Mouse (Mus musculus): ENCODE results near the gene Nqo1. TPM values are rescaled to one million over a fixed set of nuclear protein-coding genes. Genes with fewer than 3 reads are reported as not detected.

Nqo1 gene
- total RNA-seq, 1 experiment, result 12.7 TPM

DNA sequence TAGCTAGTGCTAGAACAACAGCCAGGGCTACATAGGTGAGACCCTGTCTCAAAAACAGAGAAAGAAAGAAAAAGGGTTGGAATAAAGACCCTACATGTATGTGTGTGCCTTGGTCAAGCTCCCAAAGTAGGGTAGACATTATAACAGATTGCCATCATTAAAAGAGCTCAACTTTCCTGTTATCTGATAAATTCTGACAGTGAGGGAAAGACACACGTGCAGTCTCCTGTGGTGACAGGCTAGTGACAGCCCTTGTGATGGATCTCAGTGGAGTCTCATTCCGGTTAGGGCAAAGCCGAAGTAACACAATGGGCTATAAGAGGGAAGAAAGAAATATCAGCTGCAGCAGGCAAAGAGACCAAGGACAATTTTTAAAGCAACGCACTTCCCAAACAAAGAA is 1.1 kb upstream of the Nqo1 start:
- H3K4me1 ChIP-seq (ENCODE audit: control insufficient read depth in 2 of 2, insufficient read depth in 2 of 2, low read length in 2 of 2, poor library complexity in 1 of 2), result peaks cover 4 to 24% of the 10 kb centered on the region in 2 experiments; a peak in 3 of 4 replicates
- in situ Hi-C loops (cut with MboI; ENCODE audit: low sequenced_read_pairs in 2 of 2, unreplicated experiment in 2 of 2), result no loop called here
- peak overlapping the region; percentile 67 for H3K27ac ChIP-seq (ENCODE audit: insufficient read depth, low read depth, low read length, poor library complexity, severe bottlenecking)
- peak overlapping the region; percentile 61; the same call in 1 of the 2 replicates for H3K9ac ChIP-seq (ENCODE audit: insufficient read depth, low read depth, low read length, poor library complexity, severe bottlenecking)
- TF ChIP-seq MAFK (IDR thresholded peaks at IDR 0.05; ENCODE audit: insufficient read depth, low read depth, low read length) (no peak), HCFC1 (IDR thresholded peaks at IDR 0.05; ENCODE audit: borderline replicate concordance, insufficient read depth, low read length) (no peak), ZC3H11A (IDR thresholded peaks at IDR 0.05; ENCODE audit: borderline replicate concordance, low read depth, low read length) (no peak), CHD2 (IDR thresholded peaks at IDR 0.05; ENCODE audit: low read depth, low read length) (no peak), ZNF384 (IDR thresholded peaks at IDR 0.05; ENCODE audit: low read depth, low read length) (no peak)
- H3K4me3 ChIP-seq (ENCODE audit: insufficient read depth in 1 of 2, low read depth in 1 of 2, low read length in 2 of 2, poor library complexity in 1 of 2, severe bottlenecking in 1 of 2), result peak overlapping the region; percentile 34 to 49; a peak in 1 of 4 replicates
- no peaks in the 10 kb centered on the region for H3K9me3 ChIP-seq (ENCODE audit: control insufficient read depth, insufficient read depth, low read depth, low read length)
- no peak for DNase-seq (ENCODE audit: low read depth, low spot score)
- no peaks in the 10 kb centered on the region for H3K36me3 ChIP-seq (ENCODE audit: control insufficient read depth, insufficient read depth, low read length, poor library complexity, severe bottlenecking)

DNA sequence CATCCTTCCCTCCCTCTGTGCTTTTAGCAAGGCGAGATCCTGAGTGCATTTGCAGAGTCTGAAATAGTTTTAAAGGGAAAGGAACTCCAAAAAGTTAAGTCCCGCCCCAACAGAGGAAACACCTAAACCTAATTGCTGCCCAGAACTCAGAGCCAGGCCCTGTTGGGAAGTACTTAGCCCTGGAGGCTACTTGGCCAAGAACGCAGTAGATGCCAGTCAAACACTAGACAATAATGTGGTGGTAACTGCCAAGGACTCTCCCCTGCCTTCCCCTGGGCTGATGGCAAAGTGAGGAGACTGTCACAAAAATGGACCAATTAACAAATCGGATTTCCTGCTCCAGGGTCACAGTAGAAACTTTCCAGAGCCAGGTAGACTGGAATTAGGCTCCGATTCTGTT is 1.1 kb downstream of the Nqo1 start:
- Histone ChIP-seq H3K9ac (ENCODE audit: insufficient read depth, low read depth, low read length, poor library complexity, severe bottlenecking) (no peak overlapping the region), H3K27ac (ENCODE audit: insufficient read depth, low read depth, low read length, poor library complexity, severe bottlenecking) (no peak overlapping the region), H3K36me3 (ENCODE audit: control insufficient read depth, insufficient read depth, low read length, poor library complexity, severe bottlenecking) (no peaks in the 10 kb centered on the region), H3K9me3 (ENCODE audit: control insufficient read depth, insufficient read depth, low read depth, low read length) (no peaks in the 10 kb centered on the region), H3K4me3 (ENCODE audit: insufficient read depth in 1 of 2, low read depth in 1 of 2, low read length in 2 of 2, poor library complexity in 1 of 2, severe bottlenecking in 1 of 2) (no peak overlapping the region), H3K4me1 (ENCODE audit: control insufficient read depth in 2 of 2, insufficient read depth in 2 of 2, low read length in 2 of 2, poor library complexity in 1 of 2) (peaks cover 2 to 23% of the 10 kb centered on the region in 2 experiments; a peak in 2 of 4 replicates)
- no peak for DNase-seq (ENCODE audit: low read depth, low spot score)
- no peak for TF ChIP-seq ZC3H11A (IDR thresholded peaks at IDR 0.05; ENCODE audit: borderline replicate concordance, low read depth, low read length)
- TF ChIP-seq ZNF384 (IDR thresholded peaks at IDR 0.05; ENCODE audit: low read depth, low read length), result no peak
- TF ChIP-seq HCFC1 (IDR thresholded peaks at IDR 0.05; ENCODE audit: borderline replicate concordance, insufficient read depth, low read length), result no peak
- TF ChIP-seq CHD2 (IDR thresholded peaks at IDR 0.05; ENCODE audit: low read depth, low read length), result no peak
- no peak for TF ChIP-seq MAFK (IDR thresholded peaks at IDR 0.05; ENCODE audit: insufficient read depth, low read depth, low read length)
- in situ Hi-C loops (cut with MboI; ENCODE audit: low sequenced_read_pairs in 2 of 2, unreplicated experiment in 2 of 2), result no loop called here

DNA sequence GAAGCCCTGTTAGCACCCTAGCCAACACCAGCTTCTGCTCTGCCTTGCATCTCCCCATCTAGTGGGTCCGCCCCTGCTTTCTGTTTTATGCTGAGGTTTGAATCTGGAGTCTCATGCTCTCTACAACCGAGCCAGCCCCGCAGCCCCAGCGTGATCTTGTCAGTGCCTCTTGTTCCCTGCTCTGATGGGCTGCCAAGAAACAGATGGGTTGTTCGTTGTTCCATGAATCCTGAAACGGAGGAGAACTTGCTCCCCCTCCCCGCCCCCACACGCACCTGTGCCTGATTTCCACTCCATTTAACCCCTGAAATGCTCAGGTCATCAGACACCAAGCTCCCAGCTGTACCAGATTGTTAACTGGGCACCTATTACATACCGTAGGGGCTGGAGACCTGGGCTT is 3.5 kb downstream of the Nqo1 start:
- H3K9me3 ChIP-seq (ENCODE audit: control insufficient read depth, insufficient read depth, low read depth, low read length), result no peaks in the 10 kb centered on the region
- H3K4me1 ChIP-seq (ENCODE audit: control insufficient read depth in 2 of 2, insufficient read depth in 2 of 2, low read length in 2 of 2, poor library complexity in 1 of 2), result peaks cover 2 to 16% of the 10 kb centered on the region in 2 experiments; a peak in 2 of 4 replicates
- no peaks in the 10 kb centered on the region for H3K36me3 ChIP-seq (ENCODE audit: control insufficient read depth, insufficient read depth, low read length, poor library complexity, severe bottlenecking)
- no peak overlapping the region for H3K27ac ChIP-seq (ENCODE audit: insufficient read depth, low read depth, low read length, poor library complexity, severe bottlenecking)
- TF ChIP-seq ZC3H11A (IDR thresholded peaks at IDR 0.05; ENCODE audit: borderline replicate concordance, low read depth, low read length), result no peak
- no peak for TF ChIP-seq MAFK (IDR thresholded peaks at IDR 0.05; ENCODE audit: insufficient read depth, low read depth, low read length)
- TF ChIP-seq CHD2 (IDR thresholded peaks at IDR 0.05; ENCODE audit: low read depth, low read length), result no peak
- TF ChIP-seq HCFC1 (IDR thresholded peaks at IDR 0.05; ENCODE audit: borderline replicate concordance, insufficient read depth, low read length), result no peak
- no peak for TF ChIP-seq ZNF384 (IDR thresholded peaks at IDR 0.05; ENCODE audit: low read depth, low read length)
- in situ Hi-C loops (cut with MboI; ENCODE audit: low sequenced_read_pairs in 2 of 2, unreplicated experiment in 2 of 2), result no loop called here
- no peak for DNase-seq (ENCODE audit: low read depth, low spot score)
- no peak overlapping the region for H3K9ac ChIP-seq (ENCODE audit: insufficient read depth, low read depth, low read length, poor library complexity, severe bottlenecking)
- H3K4me3 ChIP-seq (ENCODE audit: insufficient read depth in 1 of 2, low read depth in 1 of 2, low read length in 2 of 2, poor library complexity in 1 of 2, severe bottlenecking in 1 of 2), result no peak overlapping the region

DNA sequence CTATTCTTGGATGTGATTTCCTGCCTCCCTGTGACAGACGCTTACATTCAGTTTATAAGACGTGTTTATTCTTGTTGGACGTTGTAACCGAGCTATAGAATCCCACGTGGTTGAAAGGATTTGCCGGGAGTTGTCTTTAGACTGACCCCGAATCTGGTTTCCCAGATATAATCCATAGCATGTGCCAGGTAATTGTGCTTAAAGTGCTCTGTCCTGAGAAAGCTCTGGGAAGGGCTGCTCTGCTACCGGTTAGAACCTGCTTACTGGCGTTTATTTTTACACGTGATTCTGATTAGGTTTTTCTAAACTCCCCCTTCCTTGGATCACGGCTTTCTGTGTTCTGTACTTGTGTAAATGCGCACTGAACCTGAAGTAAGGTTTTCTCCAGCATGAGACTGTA is 5.3 kb downstream of the Nqo1 start:
- no peak for DNase-seq (ENCODE audit: low read depth, low spot score)
- no peak overlapping the region for H3K27ac ChIP-seq (ENCODE audit: insufficient read depth, low read depth, low read length, poor library complexity, severe bottlenecking)
- no peaks in the 10 kb centered on the region for H3K9me3 ChIP-seq (ENCODE audit: control insufficient read depth, insufficient read depth, low read depth, low read length)
- in situ Hi-C loops (cut with MboI; ENCODE audit: low sequenced_read_pairs in 2 of 2, unreplicated experiment in 2 of 2), result no loop called here
- H3K36me3 ChIP-seq (ENCODE audit: control insufficient read depth, insufficient read depth, low read length, poor library complexity, severe bottlenecking), result no peaks in the 10 kb centered on the region
- peaks cover 2 to 16% of the 10 kb centered on the region in 2 experiments; a peak in 2 of 4 replicates for H3K4me1 ChIP-seq (ENCODE audit: control insufficient read depth in 2 of 2, insufficient read depth in 2 of 2, low read length in 2 of 2, poor library complexity in 1 of 2)
- H3K4me3 ChIP-seq (ENCODE audit: insufficient read depth in 1 of 2, low read depth in 1 of 2, low read length in 2 of 2, poor library complexity in 1 of 2, severe bottlenecking in 1 of 2), result no peak overlapping the region
- no peak for TF ChIP-seq ZNF384 (IDR thresholded peaks at IDR 0.05; ENCODE audit: low read depth, low read length)
- no peak for TF ChIP-seq ZC3H11A (IDR thresholded peaks at IDR 0.05; ENCODE audit: borderline replicate concordance, low read depth, low read length)
- TF ChIP-seq CHD2 (IDR thresholded peaks at IDR 0.05; ENCODE audit: low read depth, low read length), result no peak
- TF ChIP-seq MAFK (IDR thresholded peaks at IDR 0.05; ENCODE audit: insufficient read depth, low read depth, low read length), result no peak
- no peak for TF ChIP-seq HCFC1 (IDR thresholded peaks at IDR 0.05; ENCODE audit: borderline replicate concordance, insufficient read depth, low read length)
- H3K9ac ChIP-seq (ENCODE audit: insufficient read depth, low read depth, low read length, poor library complexity, severe bottlenecking), result no peak overlapping the region

All from ES-E14 (cell line).